ENCODE assay signal across 21 mouse cellular contexts in the genomic region with DNA sequence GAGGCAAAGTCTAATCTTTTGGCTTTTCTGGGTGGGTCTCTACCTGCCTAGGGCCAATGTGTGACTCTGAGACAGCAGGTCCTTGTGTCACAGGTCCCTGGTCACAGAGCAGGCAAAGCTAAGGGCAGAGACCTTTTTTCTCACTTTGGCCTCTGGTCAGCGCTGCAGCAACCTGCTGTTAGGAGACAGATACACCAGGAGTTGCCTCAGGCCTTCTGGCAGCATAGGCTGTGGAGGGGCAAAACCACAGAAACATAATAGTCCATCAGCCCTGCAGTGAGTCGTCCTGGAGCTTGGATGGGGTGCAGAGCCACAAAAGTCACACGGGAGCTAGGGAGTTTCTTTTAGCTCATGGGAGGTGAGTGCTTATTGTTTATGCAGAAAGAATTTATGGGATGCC. TPM values are rescaled to one million over a fixed set of nuclear protein-coding genes. Genes with fewer than 3 reads are reported as not detected.
DNase-seq lines count a peak whose midpoint lies in the region; ATAC-seq lines count a peak whose summit lies in the region.
"Had no signal": no experiment of that assay in that cellular context is flagged by ENCODE, and none has a peak within 500 bp of the region (broad histone marks: within the 10 kb centered on the region; RNA-seq: fewer than 3 reads in every experiment).

No protein-coding gene starts in this region.

- peak overlapping the region; percentile 55 for H3K9ac ChIP-seq in hindbrain, embryonic 13.5 days
- no peak overlapping the region for H3K9ac ChIP-seq in midbrain, embryonic 12.5 days (replicated peaks)
- no peak overlapping the region for H3K9ac ChIP-seq in midbrain, embryonic 15.5 days
- H3K9ac ChIP-seq in hindbrain, embryonic 16.5 days (ENCODE audit: low read depth, low read length) = no peak overlapping the region
- H3K9ac ChIP-seq: limb, embryonic 15.5 days; liver, postnatal 0 days had no signal

- 70% methylated on average over 3 of the region's 3 CpGs for WGBS in hindbrain, embryonic 13.5 days
- WGBS in hindbrain, embryonic 10.5 days = 86% methylated on average over 3 of the region's 3 CpGs
- 81% methylated on average over 3 of the region's 3 CpGs for WGBS in midbrain, embryonic 12.5 days
- 80% methylated on average over 3 of the region's 3 CpGs for WGBS in midbrain, embryonic 15.5 days
- WGBS in hindbrain, embryonic 16.5 days = 69% methylated on average over 3 of the region's 3 CpGs

- no peaks in the 10 kb centered on the region for H3K9me3 ChIP-seq in hindbrain, embryonic 13.5 days
- no peaks in the 10 kb centered on the region for H3K9me3 ChIP-seq in hindbrain, embryonic 10.5 days
- no peaks in the 10 kb centered on the region for H3K9me3 ChIP-seq in midbrain, embryonic 12.5 days
- no peaks in the 10 kb centered on the region for H3K9me3 ChIP-seq in midbrain, embryonic 15.5 days
- no peaks in the 10 kb centered on the region for H3K9me3 ChIP-seq in hindbrain, embryonic 16.5 days (ENCODE audit: control insufficient read depth, low read length)
- H3K9me3 ChIP-seq: embryonic facial prominence, embryonic 13.5 days; G1E; limb, embryonic 15.5 days had no signal

- DNase-seq in cerebellum, adult 9-10 months = peak; percentile 55
- DNase-seq in hindbrain, embryonic 10.5 days (ENCODE audit: low spot score) = no peak
- DNase-seq in lung, postnatal 36 days = no peak
- DNase-seq: forebrain, postnatal 0 days; heart, postnatal 14 days; kidney, adult 9 months; kidney, postnatal 25 days; lung, postnatal 10 days; thymus, postnatal 14 days had no signal

- no peak for ATAC-seq in cerebellum, adult (ENCODE audit: insufficient number of reproducible peaks, low FRiP score, low TSS enrichment)
- no peak for ATAC-seq in hindbrain, embryonic 13.5 days (ENCODE audit: low FRiP score)
- ATAC-seq in midbrain, embryonic 12.5 days (ENCODE audit: low FRiP score, low read depth) = no peak
- ATAC-seq in midbrain, embryonic 15.5 days (replicated peaks) = no peak
- ATAC-seq in hindbrain, embryonic 16.5 days = no peak
- ATAC-seq: forebrain, postnatal 0 days; inflammation-experienced regulatory T-cells, adult 6 months; liver, postnatal 0 days had no signal

- no peak overlapping the region for H3K4me3 ChIP-seq in hindbrain, embryonic 13.5 days
- no peak overlapping the region for H3K4me3 ChIP-seq in hindbrain, embryonic 10.5 days
- H3K4me3 ChIP-seq in midbrain, embryonic 12.5 days = no peak overlapping the region
- no peak overlapping the region for H3K4me3 ChIP-seq in midbrain, embryonic 15.5 days
- H3K4me3 ChIP-seq in hindbrain, embryonic 16.5 days (ENCODE audit: low read length) = no peak overlapping the region
- H3K4me3 ChIP-seq: embryonic facial prominence, embryonic 13.5 days; limb, embryonic 15.5 days had no signal

- no peak overlapping the region for H3K4me2 ChIP-seq in hindbrain, embryonic 13.5 days
- H3K4me2 ChIP-seq in midbrain, embryonic 12.5 days (replicated peaks) = no peak overlapping the region
- H3K4me2 ChIP-seq in midbrain, embryonic 15.5 days = no peak overlapping the region
- H3K4me2 ChIP-seq in hindbrain, embryonic 16.5 days (ENCODE audit: low read length) = no peak overlapping the region
- H3K4me2 ChIP-seq: embryonic facial prominence, embryonic 13.5 days; heart, embryonic 11.5 days; limb, embryonic 15.5 days had no signal

- H3K4me1 ChIP-seq in hindbrain, embryonic 13.5 days (replicated peaks) = peaks cover 67% of the 10 kb centered on the region
- H3K4me1 ChIP-seq in hindbrain, embryonic 10.5 days (replicated peaks) = peaks cover 62% of the 10 kb centered on the region
- H3K4me1 ChIP-seq in midbrain, embryonic 12.5 days = peaks cover 43% of the 10 kb centered on the region
- peaks cover 48% of the 10 kb centered on the region for H3K4me1 ChIP-seq in midbrain, embryonic 15.5 days
- peaks cover 47% of the 10 kb centered on the region for H3K4me1 ChIP-seq in hindbrain, embryonic 16.5 days (ENCODE audit: control insufficient read depth, insufficient read depth, low read depth, low read length)

- peaks cover 70% of the 10 kb centered on the region for H3K36me3 ChIP-seq in hindbrain, embryonic 13.5 days
- peaks cover 77% of the 10 kb centered on the region for H3K36me3 ChIP-seq in hindbrain, embryonic 10.5 days
- peaks cover 60% of the 10 kb centered on the region for H3K36me3 ChIP-seq in midbrain, embryonic 12.5 days
- peaks cover 36% of the 10 kb centered on the region for H3K36me3 ChIP-seq in midbrain, embryonic 15.5 days (replicated peaks)
- peaks cover 40% of the 10 kb centered on the region for H3K36me3 ChIP-seq in hindbrain, embryonic 16.5 days (ENCODE audit: control insufficient read depth, insufficient read depth, low read length)

- H3K27me3 ChIP-seq in hindbrain, embryonic 13.5 days = no peaks in the 10 kb centered on the region
- H3K27me3 ChIP-seq in hindbrain, embryonic 10.5 days (ENCODE audit: insufficient read depth, poor library complexity, severe bottlenecking) = no peaks in the 10 kb centered on the region
- H3K27me3 ChIP-seq in midbrain, embryonic 12.5 days = no peaks in the 10 kb centered on the region
- H3K27me3 ChIP-seq in midbrain, embryonic 15.5 days (replicated peaks) = no peaks in the 10 kb centered on the region
- H3K27me3 ChIP-seq in hindbrain, embryonic 16.5 days (replicated peaks; ENCODE audit: control insufficient read depth, insufficient read depth, low read length) = no peaks in the 10 kb centered on the region
- H3K27me3 ChIP-seq: embryonic facial prominence, embryonic 13.5 days; limb, embryonic 15.5 days had no signal

- H3K27ac ChIP-seq in hindbrain, embryonic 13.5 days = peak overlapping the region; percentile 55
- no peak overlapping the region for H3K27ac ChIP-seq in hindbrain, embryonic 10.5 days
- 0 out of 2 replicates have a peak overlapping the region, but pooled peaks have one; percentile 30 for H3K27ac ChIP-seq in midbrain, embryonic 12.5 days (replicated peaks)
- H3K27ac ChIP-seq in midbrain, embryonic 15.5 days = no peak overlapping the region
- peak overlapping the region; percentile 32; the same call in 1 of the 2 replicates for H3K27ac ChIP-seq in hindbrain, embryonic 16.5 days (ENCODE audit: low read depth, low read length)
- H3K27ac ChIP-seq: limb, embryonic 15.5 days had no signal

RNA-seq across cellular contexts. Expression of a gene that starts 5.2 kb away (rescaled TPM):
- polyA plus RNA-seq in hindbrain, embryonic 13.5 days (2015; fragmentation: Nextera tagmentation; extraction: Ambion mirVana) = 307 and 317 TPM in 2 replicates
- 170 and 245 TPM in 2 replicates for polyA plus RNA-seq in hindbrain, embryonic 10.5 days (2016; fragmentation: Nextera tagmentation; extraction: Ambion mirVana)
- polyA plus RNA-seq in midbrain, embryonic 12.5 days (2016; fragmentation: Nextera tagmentation; extraction: Ambion mirVana) = 223 and 224 TPM in 2 replicates
- 351 and 370 TPM in 2 replicates for polyA plus RNA-seq in midbrain, embryonic 15.5 days (2015; fragmentation: Nextera tagmentation; extraction: Ambion mirVana)
- polyA plus RNA-seq in hindbrain, embryonic 16.5 days (2015; fragmentation: Nextera tagmentation; extraction: Ambion mirVana) = 419 and 442 TPM in 2 replicates

RNA-seq across cellular contexts. Expression of a gene that starts 12.4 kb away (rescaled TPM):
- polyA plus RNA-seq in hindbrain, embryonic 13.5 days (2015; fragmentation: Nextera tagmentation; extraction: Ambion mirVana) = 0.78 and 0.83 TPM in 2 replicates
- polyA plus RNA-seq in hindbrain, embryonic 10.5 days (2016; fragmentation: Nextera tagmentation; extraction: Ambion mirVana) = 0.77 and 1.5 TPM in 2 replicates
- 1.1 and 1.2 TPM in 2 replicates for polyA plus RNA-seq in midbrain, embryonic 12.5 days (2016; fragmentation: Nextera tagmentation; extraction: Ambion mirVana)
- polyA plus RNA-seq in midbrain, embryonic 15.5 days (2015; fragmentation: Nextera tagmentation; extraction: Ambion mirVana) = 0.42 and 0.43 TPM in 2 replicates
- polyA plus RNA-seq in hindbrain, embryonic 16.5 days (2015; fragmentation: Nextera tagmentation; extraction: Ambion mirVana) = 0.14 and 0.26 TPM in 2 replicates

RNA-seq across cellular contexts. Expression of a gene that starts 25.8 kb away (rescaled TPM):
- 110 and 117 TPM in 2 replicates for polyA plus RNA-seq in hindbrain, embryonic 13.5 days (2015; fragmentation: Nextera tagmentation; extraction: Ambion mirVana)
- 4.0 and 12.2 TPM in 2 replicates for polyA plus RNA-seq in hindbrain, embryonic 10.5 days (2016; fragmentation: Nextera tagmentation; extraction: Ambion mirVana)
- 49.3 and 55.3 TPM in 2 replicates for polyA plus RNA-seq in midbrain, embryonic 12.5 days (2016; fragmentation: Nextera tagmentation; extraction: Ambion mirVana)
- polyA plus RNA-seq in midbrain, embryonic 15.5 days (2015; fragmentation: Nextera tagmentation; extraction: Ambion mirVana) = 198 and 205 TPM in 2 replicates
- polyA plus RNA-seq in hindbrain, embryonic 16.5 days (2015; fragmentation: Nextera tagmentation; extraction: Ambion mirVana) = 143 and 146 TPM in 2 replicates
- polyA plus RNA-seq: G1E; inflammation-experienced regulatory T-cells, adult 6 months had no signal

RNA-seq across cellular contexts. Expression of a gene that starts 27.1 kb away (rescaled TPM):
- polyA plus RNA-seq in hindbrain, embryonic 13.5 days (2015; fragmentation: Nextera tagmentation; extraction: Ambion mirVana) = 6.1 and 8.2 TPM in 2 replicates
- 7.1 and 9.0 TPM in 2 replicates for polyA plus RNA-seq in hindbrain, embryonic 10.5 days (2016; fragmentation: Nextera tagmentation; extraction: Ambion mirVana)
- 12.1 and 26.0 TPM in 2 replicates for polyA plus RNA-seq in midbrain, embryonic 12.5 days (2016; fragmentation: Nextera tagmentation; extraction: Ambion mirVana)
- 9.7 and 16.6 TPM in 2 replicates for polyA plus RNA-seq in midbrain, embryonic 15.5 days (2015; fragmentation: Nextera tagmentation; extraction: Ambion mirVana)
- 1.5 and 1.6 TPM in 2 replicates for polyA plus RNA-seq in hindbrain, embryonic 16.5 days (2015; fragmentation: Nextera tagmentation; extraction: Ambion mirVana)
- polyA plus RNA-seq: G1E; inflammation-experienced regulatory T-cells, adult 6 months had no signal

RNA-seq across cellular contexts. Expression of a gene that starts 40.8 kb away (rescaled TPM):
- polyA plus RNA-seq in hindbrain, embryonic 13.5 days (2015; fragmentation: Nextera tagmentation; extraction: Ambion mirVana) = 42.0 and 44.5 TPM in 2 replicates
- 5.8 and 12.7 TPM in 2 replicates for polyA plus RNA-seq in hindbrain, embryonic 10.5 days (2016; fragmentation: Nextera tagmentation; extraction: Ambion mirVana)
- polyA plus RNA-seq in midbrain, embryonic 12.5 days (2016; fragmentation: Nextera tagmentation; extraction: Ambion mirVana) = 28.8 and 34.8 TPM in 2 replicates
- 74.5 and 76.1 TPM in 2 replicates for polyA plus RNA-seq in midbrain, embryonic 15.5 days (2015; fragmentation: Nextera tagmentation; extraction: Ambion mirVana)
- 57.4 and 58.3 TPM in 2 replicates for polyA plus RNA-seq in hindbrain, embryonic 16.5 days (2015; fragmentation: Nextera tagmentation; extraction: Ambion mirVana)
- polyA plus RNA-seq: gonadal fat pad, adult 2 months; inflammation-experienced regulatory T-cells, adult 6 months had no signal

Comparison
In these comparisons a context has a peak if more than half of its experiments do, and no peak if none do; other contexts are left out.
1. H3K27ac ChIP-seq: peak in hindbrain, embryonic 13.5 days (single experiment), midbrain, embryonic 12.5 days (single experiment) and hindbrain, embryonic 16.5 days (single experiment); none in hindbrain, embryonic 10.5 days (single experiment) and midbrain, embryonic 15.5 days (single experiment).